Mouse (Mus musculus): ENCODE results near the gene Iqce.

DNA sequence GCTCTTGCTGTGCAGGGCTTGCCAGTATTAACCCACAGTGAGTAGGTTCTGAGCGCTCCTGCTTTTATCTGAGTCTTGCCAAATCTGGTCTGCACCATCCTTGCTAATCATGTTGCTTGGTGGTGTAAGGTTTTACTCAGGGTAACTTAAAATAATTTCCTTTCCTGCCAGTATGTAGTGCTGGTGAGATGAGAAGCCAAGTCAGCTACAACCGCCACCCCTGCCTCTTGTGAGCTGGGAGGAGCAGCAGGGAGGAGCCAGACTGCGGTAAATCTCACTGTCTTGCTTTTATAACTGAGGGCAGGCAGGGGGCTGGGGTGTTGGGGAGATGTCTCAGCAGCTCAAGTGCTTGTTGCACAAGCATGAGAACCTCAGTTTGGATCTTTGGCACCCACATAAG is 13.7 kb downstream of the Iqce start:
- TF ChIP-seq CTCF (IDR thresholded peaks at IDR 0.05; ENCODE audit: extremely low read depth, insufficient read depth, insufficient read length, insufficient replicate concordance) = no peak
- no peak for TF ChIP-seq POLR2A (IDR thresholded peaks at IDR 0.05; ENCODE audit: low read depth, low read length)
